Mouse (Mus musculus) left cerebral cortex, postnatal 25 days (tissue): ENCODE results near the gene Usp27x. TPM values are rescaled to one million over a fixed set of nuclear protein-coding genes. Genes with fewer than 3 reads are reported as not detected.
A peak's percentile ranks its signal among the peaks of the same experiment; 100 is the strongest.

Experiments
- DNase-seq, 2 experiments: peaks; one replicate each; pipeline ENCODE4 v3.0.0; 2022; ENCODE audit warnings: low spot score in 2 of 2, mixed read lengths in 1 of 2
- intact Hi-C: fragments of 180-260 bp; cut with DNase I; formaldehyde crosslinking; loops from one replicate; pipeline ENCODE4 v1.15.1; 2025
- total RNA-seq, 2 experiments: library from RNA; stranded (reverse); gene quantifications; 2 replicates each; pipeline ENCODE4 v1.2.3; 2021

Usp27x gene
- total RNA-seq = 10 to 100 TPM; 14.1 to 15.4 TPM

DNA sequence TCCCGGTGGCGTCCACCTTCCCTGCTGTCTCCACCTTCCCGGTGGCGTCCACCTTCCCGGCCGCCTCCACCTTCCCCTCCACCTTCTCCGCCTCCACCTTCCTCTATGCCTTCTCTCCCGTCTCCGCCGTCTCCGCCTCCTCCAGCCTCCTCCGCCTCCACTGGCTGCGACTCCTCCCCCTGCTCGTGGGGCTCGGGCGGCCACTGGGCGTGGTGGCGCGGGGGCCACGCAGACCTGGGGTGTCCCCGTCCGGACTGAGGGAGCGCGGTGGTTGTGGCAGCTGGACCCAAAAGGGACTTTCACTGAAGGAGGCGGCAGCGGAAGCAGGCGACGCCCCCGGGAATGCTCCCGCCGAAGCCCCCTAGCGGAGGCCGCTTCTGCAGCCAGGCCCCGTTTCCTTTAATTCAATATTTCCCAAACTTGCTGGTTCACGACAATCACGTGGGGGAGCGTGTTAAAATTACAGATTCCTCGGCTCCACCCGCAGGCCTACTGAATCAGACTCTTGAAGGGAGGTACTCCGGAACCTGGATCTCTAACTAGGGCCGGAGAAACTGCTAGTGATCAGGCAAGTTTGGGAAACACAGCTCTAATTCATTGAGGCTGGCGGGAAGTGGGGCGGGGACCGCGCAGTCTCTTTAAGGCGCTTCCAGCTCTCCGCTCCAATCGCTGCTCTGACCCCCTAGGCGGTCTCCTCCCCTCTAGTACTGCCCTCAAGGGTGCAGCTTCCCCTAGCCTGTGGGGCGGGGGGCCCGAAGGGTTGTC lies at the start of gene Usp27x:
Gene Usp27x, minus strand, starts transcription at position 115 of the 765 bp plus-strand sequence.
- peak; percentile 70 to 76 for DNase-seq
- intact Hi-C loops = loop anchor here (2.0 to 10.0 kb wide), 3 partner anchors 45 to 89 kb away; partner anchors contain the start of gene Clcn5

DNA sequence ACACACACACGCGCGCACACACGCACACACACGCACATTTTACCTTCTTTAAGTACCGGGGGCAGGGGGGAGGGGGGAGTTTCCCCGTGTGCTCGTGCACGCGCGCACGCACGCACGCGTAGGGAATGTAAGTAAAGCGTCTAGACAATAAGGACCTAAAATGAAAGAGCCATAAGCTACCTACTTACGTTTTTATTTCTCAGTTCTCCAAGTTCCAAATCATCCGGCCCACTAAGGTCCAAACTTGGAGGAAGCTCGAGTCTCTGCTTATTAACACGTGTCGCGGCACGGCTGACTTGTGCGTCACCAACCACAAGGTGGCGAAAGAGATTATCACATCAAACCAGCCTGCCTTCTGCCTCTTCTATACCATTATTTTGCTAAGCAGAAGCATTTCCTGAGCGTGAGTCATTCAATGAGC lies 47.1 kb upstream of the Usp27x start:
- peak; percentile 76 to 84 for DNase-seq
- intact Hi-C loops = loop anchor here (2.0 to 5.0 kb wide), 3 partner anchors 46 to 215 kb away; partner anchors contain the start of genes Foxp3, Ppp1r3f and Syp

DNA sequence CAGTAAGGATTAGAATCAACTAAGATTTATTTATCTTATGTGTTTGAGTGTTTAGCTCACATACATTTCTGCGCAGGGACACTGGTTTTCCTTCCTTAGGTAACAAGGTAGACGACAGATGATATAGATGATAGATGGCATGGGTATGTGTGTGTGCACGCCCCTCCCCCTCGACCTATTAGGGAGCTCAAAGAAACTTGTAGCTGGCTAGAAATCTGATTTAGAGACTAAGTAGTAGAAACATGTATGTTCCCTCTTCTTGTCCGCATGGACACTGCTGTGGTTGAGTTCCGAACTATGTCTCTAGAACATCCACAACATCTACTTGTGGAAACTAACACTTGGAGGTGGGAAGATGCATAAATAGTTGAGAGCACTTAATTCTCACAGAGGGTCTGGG lies 46.5 kb upstream of the Usp27x start:
- intact Hi-C loops = loop anchor here (2.0 to 5.0 kb wide), 3 partner anchors 47 to 215 kb away; partner anchors contain the start of genes Foxp3, Ppp1r3f and Syp

DNA sequence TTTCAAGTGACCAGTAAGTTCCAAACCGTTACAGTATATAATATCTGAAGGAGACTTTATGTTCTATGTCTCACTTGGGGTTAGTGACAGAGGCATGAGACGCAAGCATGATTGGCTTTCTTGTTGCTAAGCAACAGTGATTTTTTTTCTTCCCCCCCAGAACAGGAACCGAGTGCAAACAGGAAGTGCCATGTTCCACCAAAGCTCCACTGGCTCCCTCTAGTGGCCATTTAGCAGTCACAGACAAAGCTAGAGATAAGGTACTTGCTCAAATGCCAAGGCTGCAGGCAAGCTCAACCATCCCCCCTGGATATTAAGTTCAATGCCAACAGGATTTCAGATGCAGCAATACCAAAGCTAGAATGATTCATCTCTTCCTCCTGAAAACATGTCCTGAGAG lies 45.4 kb upstream of the Usp27x start:
- DNase-seq = peak; percentile 63 to 85
- intact Hi-C loops = loop anchor here (2.0 to 5.0 kb wide), 4 partner anchors 44 to 216 kb away; partner anchors contain the start of genes Clcn5, Foxp3, Ppp1r3f and Syp

More for the DNA sequence above, 46.5 kb upstream of the Usp27x start:
- DNase-seq = no peak

DNA sequence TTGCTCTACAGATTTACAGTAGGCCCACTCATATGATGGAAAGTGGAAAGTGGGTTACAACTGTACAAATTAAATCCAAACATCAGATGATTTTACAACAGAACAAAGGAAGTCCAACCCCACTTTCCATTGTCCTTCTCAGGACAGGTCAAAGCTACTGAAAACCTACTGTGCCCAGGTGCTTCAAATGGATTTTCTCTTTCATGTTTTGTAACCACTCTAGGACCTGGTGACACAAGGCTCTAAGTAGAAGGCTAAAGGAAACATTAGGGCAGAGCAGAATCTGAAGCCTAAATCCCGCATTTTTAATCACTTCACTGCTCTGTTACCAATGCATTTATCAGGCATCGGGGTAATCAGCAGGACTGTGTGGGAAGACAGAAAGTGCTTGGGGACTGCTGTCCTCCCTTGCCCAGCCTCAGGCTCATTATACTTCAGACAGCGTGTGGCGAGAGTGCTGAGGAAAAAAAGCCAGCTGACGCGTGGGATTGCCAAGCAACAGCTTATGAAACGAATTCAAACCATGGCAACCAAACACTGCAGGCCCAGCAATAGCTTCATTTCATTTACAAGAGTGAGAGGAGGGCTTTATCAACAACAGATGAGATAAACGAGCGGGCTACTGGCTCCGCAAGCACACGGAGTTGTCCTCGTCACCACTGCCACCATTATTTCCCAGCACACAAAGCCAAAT lies 40.7 kb upstream of the Usp27x start:
- peak; percentile 73 to 91 for DNase-seq
- intact Hi-C loops = no loop called here

DNA sequence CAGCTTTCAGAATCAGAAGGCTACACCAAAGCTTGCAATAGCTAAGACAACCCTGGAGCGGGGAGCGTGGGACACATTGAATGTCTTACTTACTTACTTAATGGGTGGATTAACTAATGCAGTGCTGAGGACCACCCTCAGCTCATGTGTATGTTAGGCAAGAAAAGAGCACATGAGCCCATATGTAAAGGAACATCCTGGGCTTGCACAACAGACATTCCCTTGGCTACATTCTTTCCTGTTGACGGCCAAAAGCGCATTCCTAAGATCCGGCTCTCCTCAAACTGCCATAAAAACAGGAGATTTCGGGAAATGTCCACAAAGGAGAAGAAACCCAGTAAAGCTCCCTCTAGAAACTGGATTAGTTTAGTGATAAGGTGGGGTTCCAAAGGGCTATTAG lies 39.7 kb upstream of the Usp27x start:
- no peak for DNase-seq
- intact Hi-C loops = no loop called here

DNA sequence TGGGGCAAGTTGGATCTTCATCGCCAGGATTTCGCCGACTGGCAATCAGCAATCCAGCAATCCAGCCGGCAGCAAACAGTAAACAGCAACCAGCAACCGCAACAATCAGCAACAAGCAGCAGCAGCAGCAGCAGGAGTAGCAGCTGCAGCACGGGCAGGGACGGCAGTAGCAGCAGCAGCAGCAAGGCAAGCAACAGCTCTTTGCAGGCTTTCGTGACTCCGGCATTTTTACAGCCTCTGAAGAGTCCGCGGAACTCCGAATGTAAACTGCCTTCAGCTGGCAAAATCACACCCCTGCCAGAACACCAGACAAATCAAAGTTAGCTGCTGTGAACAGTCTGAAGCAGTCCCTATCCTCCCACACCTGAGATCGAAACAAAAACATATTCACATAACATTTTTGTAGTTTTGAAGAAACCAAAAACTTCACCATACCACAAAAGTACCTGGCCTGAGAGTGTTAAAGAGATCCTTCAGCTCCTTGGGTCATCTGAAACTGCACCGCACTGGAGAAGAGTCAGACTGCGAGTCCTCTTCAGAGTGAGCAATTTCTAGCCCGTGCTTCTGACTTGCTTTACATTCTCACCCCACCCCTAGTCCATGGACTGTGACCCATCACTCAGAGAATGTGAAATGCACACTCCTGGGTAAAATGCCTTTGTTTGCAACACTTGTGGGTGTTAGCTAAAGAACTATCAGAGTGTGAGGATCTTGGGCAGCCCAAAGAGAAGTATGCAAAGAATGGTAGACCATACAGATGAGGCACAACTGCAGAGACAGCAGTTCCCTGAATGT lies 36.8 kb upstream of the Usp27x start:
- intact Hi-C loops = no loop called here
- DNase-seq = no peak

DNA sequence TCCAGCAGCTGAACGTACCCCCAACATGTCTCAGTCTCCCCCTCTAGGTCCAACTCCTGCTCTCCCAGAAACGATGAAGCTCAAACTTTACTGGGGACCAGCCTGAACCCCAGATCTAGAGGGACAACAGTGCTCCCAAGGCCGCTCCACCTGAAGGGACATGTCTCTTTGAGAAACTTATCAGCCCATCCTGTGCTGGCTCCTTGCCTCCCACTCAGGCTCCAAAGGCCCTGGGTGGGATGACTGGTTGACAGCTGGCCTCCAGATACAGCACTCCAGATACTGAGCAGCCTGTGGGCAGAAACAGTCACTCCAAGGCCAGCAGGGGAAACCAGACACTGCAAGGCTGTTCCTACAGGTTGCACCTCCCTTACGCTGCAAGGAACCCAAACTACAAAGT lies 956 bp upstream of the Usp27x start:
- intact Hi-C loops = loop anchor here (2.0 to 10.0 kb wide), 2 partner anchors 44 to 88 kb away; no protein-coding TSS in a partner anchor
- no peak for DNase-seq

DNA sequence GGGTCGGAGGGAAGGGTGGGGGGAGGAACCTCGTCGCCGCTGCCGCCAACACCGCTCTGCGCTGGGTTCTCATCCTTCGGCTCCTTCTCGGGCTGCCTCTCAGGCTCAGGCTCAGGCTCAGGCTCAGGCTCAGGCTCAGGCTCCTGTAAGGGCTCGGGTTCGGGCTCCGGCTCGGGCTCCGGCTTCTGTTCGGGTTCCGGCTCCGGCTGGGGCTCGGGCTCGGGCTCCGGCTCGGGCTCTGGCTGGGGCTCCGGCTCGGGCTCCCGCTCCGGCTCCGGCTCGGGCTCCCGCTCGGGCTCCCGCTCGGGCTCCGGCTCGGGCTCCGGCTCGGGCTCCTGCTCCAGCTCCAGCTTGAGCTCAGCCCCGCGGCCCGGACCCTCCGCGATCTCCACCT lies 311 bp downstream of the Usp27x start:
- intact Hi-C loops = loop anchor here (2.0 to 10.0 kb wide), 2 partner anchors 57 to 89 kb away; partner anchors contain the start of gene Clcn5
- no peak for DNase-seq

DNA sequence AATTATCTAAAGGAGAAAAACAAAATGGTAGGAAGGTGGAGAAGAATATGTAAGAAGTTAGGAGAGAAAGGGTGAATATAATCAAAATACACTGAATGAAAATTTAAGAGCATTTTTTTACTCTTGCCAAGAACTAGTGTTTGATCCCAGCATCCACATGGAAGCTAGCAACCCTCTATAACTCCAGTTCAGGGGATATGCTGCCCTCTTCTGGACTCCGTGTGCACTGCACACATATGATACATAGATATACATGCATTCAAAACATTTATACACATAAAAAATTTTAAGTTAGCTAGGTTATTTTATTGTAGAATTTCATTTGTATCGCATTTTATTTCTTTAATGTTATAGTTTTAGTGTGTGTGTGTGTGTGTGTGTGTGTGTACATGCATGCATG lies 50.2 kb downstream of the Usp27x start:
- intact Hi-C loops = no loop called here
- no peak for DNase-seq

DNA sequence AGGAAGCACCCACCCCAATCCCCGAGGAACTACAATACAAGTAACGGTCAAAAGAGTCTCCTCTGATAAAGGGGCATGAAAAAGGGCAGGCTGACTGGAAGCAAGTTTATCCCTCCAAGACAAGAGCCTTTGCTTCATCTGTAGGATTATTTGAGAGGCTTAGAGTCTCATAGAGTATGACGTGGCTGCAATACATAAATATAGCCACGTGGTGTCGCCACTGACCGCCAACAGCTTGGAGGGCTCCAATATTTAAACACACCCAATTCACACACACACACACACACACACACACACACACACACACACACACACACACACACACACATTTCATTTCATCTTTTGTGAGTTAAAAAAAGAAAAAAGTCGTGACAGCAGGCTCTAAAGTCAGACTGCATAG lies 53.3 kb downstream of the Usp27x start:
- intact Hi-C loops = no loop called here
- DNase-seq = peak; percentile 58 to 65

Other genes with a start within 250 kb of the Usp27x start
- 1 to 10 TPM; 9.2 to 9.3 TPM for gene Clcn5, start 56.5 kb downstream of the Usp27x start, total RNA-seq
- not detected for gene Foxp3, start 197.8 kb upstream of the Usp27x start, total RNA-seq
- gene Ppp1r3f, start 198.5 kb upstream of the Usp27x start, total RNA-seq = 10 to 100 TPM; 21.1 to 25.0 TPM
- 10 to 100 TPM; 30.6 to 31.3 TPM for gene Ccdc22, start 229.7 kb upstream of the Usp27x start, total RNA-seq
- not detected for gene Cacna1f, start 231.3 kb upstream of the Usp27x start, total RNA-seq